Mouse (Mus musculus): ENCODE data around the gene Olfr728.

Gene Olfr728

GRCm38 (mm10) chr14:50142580-50142979 lies at the start of gene Olfr728:
Gene Olfr728, minus strand, starts transcription at chr14:50142680.
- DNase-seq (ENCODE audit: low read depth, low spot score), result no peak

GRCm38 (mm10) chr14:50188098-50188497 lies 45.6 kb upstream of the Olfr728 start, which contains the start of gene Olfr730:
Gene Olfr730, minus strand, starts transcription at chr14:50188198.
- DNase-seq (ENCODE audit: low read depth, low spot score), result no peak

GRCm38 (mm10) chr14:50152810-50153209 lies 10.3 kb upstream of the Olfr728 start, which contains the start of gene Olfr729:
Gene Olfr729, minus strand, starts transcription at chr14:50152910.
- DNase-seq (ENCODE audit: low read depth, low spot score), result no peak

DNA sequence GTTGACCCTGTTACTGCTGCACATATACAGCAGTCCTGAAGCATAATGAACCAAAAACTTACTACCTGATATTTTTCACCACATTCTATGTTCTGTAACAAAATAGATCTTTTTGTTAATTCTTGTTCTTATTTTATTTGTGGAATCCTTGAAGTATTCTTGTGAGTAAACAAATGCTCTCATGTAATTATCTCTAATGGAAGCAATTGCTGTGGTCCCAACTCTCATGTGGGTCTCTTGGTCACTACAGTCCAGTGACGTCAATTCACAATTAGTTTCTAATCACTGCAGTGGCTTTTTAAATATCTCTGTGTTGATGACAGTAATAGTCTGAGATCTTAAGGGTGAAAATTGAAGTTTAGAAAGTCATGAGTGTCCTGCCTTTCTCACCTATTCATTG lies 19.6 kb downstream of the Olfr728 start, which contains the start of gene Olfr727:
Olfr727 (plus strand) TSS at position 301 of the 400 bp plus-strand sequence.
- DNase-seq (ENCODE audit: low read depth, low spot score), result no peak

GRCm38 (mm10) chr14:50090853-50091252 lies 51.6 kb downstream of the Olfr728 start, which contains the start of gene Olfr726:
Gene Olfr726, minus strand, starts transcription at chr14:50090953.
- no peak for DNase-seq (ENCODE audit: low read depth, low spot score)
